Mouse (Mus musculus): ENCODE data around the gene Arfip1. TPM values are rescaled to one million over a fixed set of nuclear protein-coding genes. Genes with fewer than 3 reads are reported as not detected.
A peak's percentile ranks its signal among the peaks of the same experiment; 100 is the strongest.

Arfip1 gene
- 10 to 100 TPM in 1 of 4 experiments, 1 to 10 TPM in 3; 7.6 to 10.4 (median 9.1) TPM for total RNA-seq (2022)

- DNase-seq (ENCODE audit: low spot score in 2 of 2) = peak; percentile 96 to 97
Observed at GRCm38 (mm10) chr3:84582023-84582912, at the start of gene Arfip1. TSS of gene Arfip1 (minus strand) at chr3:84582625.

- no peak for DNase-seq (ENCODE audit: low spot score in 2 of 2)
Observed at GRCm38 (mm10) chr3:84631586-84631985, 49.2 kb upstream of the Arfip1 start.

- DNase-seq (ENCODE audit: low spot score in 2 of 2) = no peak
Observed at GRCm38 (mm10) chr3:84622026-84622425, 39.6 kb upstream of the Arfip1 start.

GRCm38 (mm10) chr3:84619725-84620124 lies 37.3 kb upstream of the Arfip1 start:
- no peak for DNase-seq (ENCODE audit: low spot score in 2 of 2)

GRCm38 (mm10) chr3:84619056-84619455 lies 36.6 kb upstream of the Arfip1 start:
- no peak for DNase-seq (ENCODE audit: low spot score in 2 of 2)

- DNase-seq (ENCODE audit: low spot score in 2 of 2) = no peak
Observed at GRCm38 (mm10) chr3:84618627-84619026, 36.2 kb upstream of the Arfip1 start.

GRCm38 (mm10) chr3:84615856-84616225 lies 33.4 kb upstream of the Arfip1 start:
- no peak for DNase-seq (ENCODE audit: low spot score in 2 of 2)

- no peak for DNase-seq (ENCODE audit: low spot score in 2 of 2)
Observed at GRCm38 (mm10) chr3:84615050-84615855, 32.8 kb upstream of the Arfip1 start.

- DNase-seq (ENCODE audit: low spot score in 2 of 2) = no peak
Observed at GRCm38 (mm10) chr3:84610183-84610710, 27.8 kb upstream of the Arfip1 start.

- DNase-seq (ENCODE audit: low spot score in 2 of 2) = no peak
Observed at GRCm38 (mm10) chr3:84603212-84603611, 20.8 kb upstream of the Arfip1 start.

- DNase-seq (ENCODE audit: low spot score in 2 of 2) = no peak
Observed at GRCm38 (mm10) chr3:84602759-84603158, 20.3 kb upstream of the Arfip1 start.

- DNase-seq (ENCODE audit: low spot score in 2 of 2) = no peak
Observed at GRCm38 (mm10) chr3:84601870-84602495, 19.6 kb upstream of the Arfip1 start.

GRCm38 (mm10) chr3:84598756-84599155 lies 16.3 kb upstream of the Arfip1 start:
- no peak for DNase-seq (ENCODE audit: low spot score in 2 of 2)

GRCm38 (mm10) chr3:84597996-84598734 lies 15.7 kb upstream of the Arfip1 start:
- no peak for DNase-seq (ENCODE audit: low spot score in 2 of 2)

GRCm38 (mm10) chr3:84595677-84596234 lies 13.3 kb upstream of the Arfip1 start:
- DNase-seq (ENCODE audit: low spot score in 2 of 2) = no peak

GRCm38 (mm10) chr3:84594894-84595676 lies 12.7 kb upstream of the Arfip1 start:
- DNase-seq (ENCODE audit: low spot score in 2 of 2) = no peak

GRCm38 (mm10) chr3:84593274-84593673 lies 10.8 kb upstream of the Arfip1 start, which contains the start of gene Tigd4:
TSS of gene Tigd4 (plus strand) at chr3:84593574.
- DNase-seq (ENCODE audit: low spot score in 2 of 2) = no peak

GRCm38 (mm10) chr3:84586736-84587135 lies 4.3 kb upstream of the Arfip1 start:
- no peak for DNase-seq (ENCODE audit: low spot score in 2 of 2)

GRCm38 (mm10) chr3:84582913-84583276 lies 470 bp upstream of the Arfip1 start:
- no peak for DNase-seq (ENCODE audit: low spot score in 2 of 2)

GRCm38 (mm10) chr3:84581696-84582022 lies 766 bp downstream of the Arfip1 start:
- DNase-seq (ENCODE audit: low spot score in 2 of 2) = no peak
